Mouse (Mus musculus) ovary, adult 10 weeks (tissue): ENCODE measurements around the gene Srp54b. TPM values are rescaled to one million over a fixed set of nuclear protein-coding genes. Genes with fewer than 3 reads are reported as not detected.

ENCODE experiments used
- polyA plus RNA-seq: library from polyadenylated mRNA; stranded (reverse); fragments of 350-450 nt; fragmentation: Illumina TruSeq; extraction: RNeasy Lipid Tissue Mini Kit (QIAGEN cat#74804); gene quantifications from one replicate; pipeline ENCODE4 v1.2.3, GENCODE M21; 2014

Srp54b gene
- polyA plus RNA-seq, result 3.0 TPM

DNA sequence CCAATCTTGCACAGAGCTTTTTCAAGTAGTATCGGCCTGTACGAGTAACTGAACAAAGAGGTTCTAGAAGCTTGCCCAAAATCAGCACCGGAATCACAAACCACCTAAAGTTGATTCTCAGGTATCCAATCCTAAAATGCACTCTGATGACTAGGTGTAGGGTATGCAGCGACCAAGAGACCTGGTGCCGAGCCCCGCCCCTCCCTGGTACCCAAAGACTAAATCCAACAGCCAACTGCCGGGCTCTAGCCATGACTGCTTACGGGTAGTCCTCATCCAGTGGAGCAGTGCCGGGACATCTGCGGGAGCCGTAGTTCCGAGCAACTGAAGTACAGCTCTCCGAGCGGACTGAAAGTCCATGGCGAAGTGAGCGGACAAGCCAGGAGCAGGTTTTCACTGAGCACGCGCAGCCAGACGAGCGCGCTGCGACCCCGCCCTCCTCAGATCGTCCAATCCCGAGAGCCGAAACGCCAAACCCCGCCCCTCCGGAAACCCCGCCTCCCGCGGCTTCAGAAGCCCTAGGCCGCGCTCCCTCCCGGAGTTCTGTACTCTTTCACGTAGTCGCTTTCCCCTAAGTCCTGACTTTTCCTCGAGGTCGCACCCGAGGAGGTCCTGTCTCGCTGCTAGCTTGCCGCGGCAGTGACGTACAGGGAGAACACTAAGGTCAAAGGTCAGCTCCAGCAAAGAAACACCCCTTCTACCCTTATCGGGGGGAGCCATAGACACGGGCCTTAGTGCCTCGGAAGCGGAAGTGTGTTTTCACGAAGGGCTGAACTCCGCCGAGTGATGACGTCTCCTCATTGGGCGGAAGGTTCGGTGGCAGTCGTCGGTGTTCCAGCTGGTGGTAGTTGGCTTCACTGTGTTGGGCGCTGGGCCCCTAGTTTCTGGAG, at the start of gene Srp54b:
Gene Srp54b, plus strand, starts transcription at position 546 of the 890 bp plus-strand sequence.

DNA sequence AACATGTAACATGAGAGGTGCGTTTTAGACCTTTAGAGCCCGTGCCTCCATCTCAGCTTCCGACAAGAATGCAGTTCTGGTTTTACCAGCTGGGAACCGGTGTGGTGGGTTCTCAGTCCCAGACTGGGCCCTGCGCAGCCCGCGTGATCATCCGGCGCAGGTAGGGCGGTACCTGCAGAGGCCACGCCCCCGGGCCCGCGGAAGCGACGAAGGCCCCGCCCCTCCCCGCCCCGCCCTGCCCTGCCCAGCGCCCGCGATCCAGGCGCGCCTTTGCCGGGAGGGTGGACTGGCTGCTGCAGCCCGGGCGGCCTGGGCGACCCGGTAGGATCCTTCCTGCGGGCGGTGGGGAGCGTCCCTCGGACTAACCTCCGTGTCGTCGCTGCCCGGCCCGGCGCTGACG, 30.7 kb upstream of the Srp54b start, which contains the start of gene Fam177a:
Gene Fam177a, plus strand, starts transcription at position 228 of the 400 bp plus-strand sequence.

DNA sequence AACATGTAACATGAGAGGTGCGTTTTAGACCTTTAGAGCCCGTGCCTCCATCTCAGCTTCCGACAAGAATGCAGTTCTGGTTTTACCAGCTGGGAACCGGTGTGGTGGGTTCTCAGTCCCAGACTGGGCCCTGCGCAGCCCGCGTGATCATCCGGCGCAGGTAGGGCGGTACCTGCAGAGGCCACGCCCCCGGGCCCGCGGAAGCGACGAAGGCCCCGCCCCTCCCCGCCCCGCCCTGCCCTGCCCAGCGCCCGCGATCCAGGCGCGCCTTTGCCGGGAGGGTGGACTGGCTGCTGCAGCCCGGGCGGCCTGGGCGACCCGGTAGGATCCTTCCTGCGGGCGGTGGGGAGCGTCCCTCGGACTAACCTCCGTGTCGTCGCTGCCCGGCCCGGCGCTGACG, 44.4 kb downstream of the Srp54b start, which contains the start of gene 1700047I17Rik2:
Gene 1700047I17Rik2, plus strand, starts transcription at position 287 of the 400 bp plus-strand sequence.

DNA sequence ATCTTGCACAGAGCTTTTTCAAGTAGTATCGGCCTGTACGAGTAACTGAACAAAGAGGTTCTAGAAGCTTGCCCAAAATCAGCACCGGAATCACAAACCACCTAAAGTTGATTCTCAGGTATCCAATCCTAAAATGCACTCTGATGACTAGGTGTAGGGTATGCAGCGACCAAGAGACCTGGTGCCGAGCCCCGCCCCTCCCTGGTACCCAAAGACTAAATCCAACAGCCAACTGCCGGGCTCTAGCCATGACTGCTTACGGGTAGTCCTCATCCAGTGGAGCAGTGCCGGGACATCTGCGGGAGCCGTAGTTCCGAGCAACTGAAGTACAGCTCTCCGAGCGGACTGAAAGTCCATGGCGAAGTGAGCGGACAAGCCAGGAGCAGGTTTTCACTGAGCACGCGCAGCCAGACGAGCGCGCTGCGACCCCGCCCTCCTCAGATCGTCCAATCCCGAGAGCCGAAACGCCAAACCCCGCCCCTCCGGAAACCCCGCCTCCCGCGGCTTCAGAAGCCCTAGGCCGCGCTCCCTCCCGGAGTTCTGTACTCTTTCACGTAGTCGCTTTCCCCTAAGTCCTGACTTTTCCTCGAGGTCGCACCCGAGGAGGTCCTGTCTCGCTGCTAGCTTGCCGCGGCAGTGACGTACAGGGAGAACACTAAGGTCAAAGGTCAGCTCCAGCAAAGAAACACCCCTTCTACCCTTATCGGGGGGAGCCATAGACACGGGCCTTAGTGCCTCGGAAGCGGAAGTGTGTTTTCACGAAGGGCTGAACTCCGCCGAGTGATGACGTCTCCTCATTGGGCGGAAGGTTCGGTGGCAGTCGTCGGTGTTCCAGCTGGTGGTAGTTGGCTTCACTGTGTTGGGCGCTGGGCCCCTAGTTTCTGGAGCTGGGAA, 75.0 kb downstream of the Srp54b start, which contains the start of gene Srp54c:
Gene Srp54c, plus strand, starts transcription at position 543 of the 894 bp plus-strand sequence.

Other genes starting within 250 kb of the Srp54b start
- gene Gm20403, start 168.6 kb upstream of the Srp54b start, polyA plus RNA-seq, result not detected
- gene Baz1a, start 140.8 kb upstream of the Srp54b start, polyA plus RNA-seq, result 27.1 TPM
- gene 2700097O09Rik, start 75.0 kb upstream of the Srp54b start, polyA plus RNA-seq, result 22.4 TPM
- 1,152 TPM for gene Srp54a, start 74.8 kb upstream of the Srp54b start, polyA plus RNA-seq
- gene Fam177a, start 30.6 kb upstream of the Srp54b start, polyA plus RNA-seq, result not detected
- 35.0 TPM for gene 1700047I17Rik2, start 44.5 kb downstream of the Srp54b start, polyA plus RNA-seq
- gene Srp54c, start 75.1 kb downstream of the Srp54b start, polyA plus RNA-seq, result 316 TPM
- 43.1 TPM for gene 1110008L16Rik, start 144.5 kb downstream of the Srp54b start, polyA plus RNA-seq
- gene Ppp2r3c, start 147.9 kb downstream of the Srp54b start, polyA plus RNA-seq, result 38.3 TPM
- gene Psma6, start 229.1 kb downstream of the Srp54b start, polyA plus RNA-seq, result 353 TPM